Mouse (Mus musculus): Measurements from ENCODE around the gene Dpysl4.

DNA sequence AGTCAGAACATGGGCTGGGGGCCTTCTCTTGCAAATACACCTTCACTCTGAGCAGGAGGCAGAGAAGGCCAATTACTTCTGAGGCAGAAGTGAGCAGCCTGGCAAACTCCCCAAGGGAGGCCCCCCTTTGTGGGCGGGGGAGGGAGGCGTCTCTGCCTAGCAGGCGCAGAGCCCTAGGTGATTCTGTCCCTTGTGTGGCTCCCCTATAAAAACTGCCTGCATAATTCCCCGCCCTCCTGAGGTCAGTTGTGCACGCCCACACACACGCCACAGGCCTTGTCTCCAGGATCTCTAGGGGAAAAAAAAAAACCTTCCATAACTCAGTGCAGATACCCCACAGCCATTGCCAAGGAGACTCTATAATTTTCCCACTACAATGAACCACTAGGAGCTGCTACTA, 44.6 kb downstream of the Dpysl4 start:
- TF ChIP-seq POLR2A (IDR thresholded peaks at IDR 0.05; ENCODE audit: control insufficient read depth, low read depth, low read length): no peak
- TF ChIP-seq CTCF (IDR thresholded peaks at IDR 0.05; ENCODE audit: control insufficient read depth, insufficient read depth, insufficient replicate concordance, low read depth, low read length): no peak

Measured in testis, adult 2 months (tissue).